Mouse (Mus musculus) liver, postnatal 0 days (tissue): ENCODE measurements around the gene Sptssa.

Experiments
- CTCF ChIP-seq: sonication (generic); IDR thresholded peaks from 2 replicates; pipeline ENCODE4 v1.5.1; 2016; ENCODE audit warnings: antibody characterized with exemption, low read depth
- EP300 ChIP-seq: IDR thresholded peaks from 2 replicates; pipeline ENCODE4 v1.6.1; 2016; ENCODE audit warnings: antibody characterized with exemption, low read depth, mild to moderate bottlenecking

DNA sequence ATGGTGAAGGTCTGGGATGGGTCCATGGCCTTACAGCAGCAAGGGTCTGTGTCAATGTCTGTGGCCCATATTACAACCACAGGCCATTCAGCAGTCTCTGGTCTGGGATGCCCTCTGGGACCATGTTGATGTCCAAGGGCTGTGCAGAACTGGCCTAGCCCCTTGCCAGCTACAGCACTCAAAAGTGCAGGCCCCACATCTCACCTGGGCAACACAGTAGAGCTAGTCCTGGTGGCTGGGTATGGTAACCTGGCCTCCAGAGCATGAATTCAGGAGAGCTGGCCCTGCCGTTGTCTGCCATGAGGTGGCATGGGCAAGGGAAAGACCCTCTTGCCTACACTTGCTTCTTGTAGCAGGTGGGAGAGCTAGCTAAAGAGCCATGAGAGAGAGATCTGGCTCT lies 11.8 kb upstream of the Sptssa start:
- TF ChIP-seq CTCF = no peak
- no peak for TF ChIP-seq EP300
